Mouse (Mus musculus): Measurements from ENCODE around the gene Inf2. TPM values are rescaled to one million over a fixed set of nuclear protein-coding genes. Genes with fewer than 3 reads are reported as not detected.

Gene Inf2
- total and polyA plus RNA-seq, 3 experiments, result 26.1 to 122 (median 55.7) TPM

GRCm38 (mm10) chr12:112632907-112633306 is 44.3 kb downstream of the Inf2 start:
- H3K4me3 ChIP-seq (ENCODE audit: control insufficient read depth in 1 of 2, insufficient read depth in 1 of 2, low read depth in 2 of 2, low read length in 2 of 2), result no peak overlapping the region
- H3K4me1 ChIP-seq (ENCODE audit: control insufficient read depth in 1 of 2, insufficient read depth in 2 of 2, low read length in 2 of 2), result peaks cover 14 to 27% of the 10 kb centered on the region in 2 experiments
- DNase-seq (ENCODE audit: low read depth, low spot score), result peak; percentile 56
- no peaks in the 10 kb centered on the region for H3K9me3 ChIP-seq (replicated peaks; ENCODE audit: insufficient read depth, low read length)
- H3K27ac ChIP-seq (ENCODE audit: control insufficient read depth, low read depth, low read length), result no peak overlapping the region
- H3K27me3 ChIP-seq (ENCODE audit: control insufficient read depth in 1 of 2, insufficient read depth in 2 of 2, low read length in 2 of 2), result no peaks in the 10 kb centered on the region
- peaks cover 0 to 15% of the 10 kb centered on the region in 2 experiments; a peak in 2 of 4 replicates for H3K36me3 ChIP-seq (ENCODE audit: control insufficient read depth in 1 of 2, insufficient read depth in 2 of 2, low read length in 2 of 2)
- H3K79me2 ChIP-seq (ENCODE audit: control insufficient read depth, insufficient read depth, low read length, poor library complexity), result no peaks in the 10 kb centered on the region; the same call in 1 of the 2 replicates
- H3K9ac ChIP-seq (ENCODE audit: control insufficient read depth, low read depth, low read length, poor library complexity, severe bottlenecking), result 0 out of 2 replicates have a peak overlapping the region, but pooled peaks have one; percentile 3
- TF ChIP-seq TCF12 (IDR thresholded peaks at IDR 0.05; ENCODE audit: low read depth, low read length) (no peak), E2F4 (IDR thresholded peaks at IDR 0.05; ENCODE audit: borderline replicate concordance, low read depth, low read length) (no peak), JUND (IDR thresholded peaks at IDR 0.05; ENCODE audit: low read depth, low read length) (no peak), SIN3A (IDR thresholded peaks at IDR 0.05; ENCODE audit: low read length) (no peak), CTCF (IDR thresholded peaks at IDR 0.05 in 2 of 3, conservative IDR thresholded peaks at IDR 0.05 in 1 of 3; ENCODE audit: control insufficient read depth in 1 of 3, insufficient read depth in 1 of 3, low read depth in 2 of 3, low read length in 3 of 3, poor library complexity in 1 of 3, severe bottlenecking in 1 of 3) (no peak), MAZ (IDR thresholded peaks at IDR 0.05; ENCODE audit: low read depth, low read length) (no peak), MYC (IDR thresholded peaks at IDR 0.05; ENCODE audit: low read depth, low read length) (no peak), GABPA (IDR thresholded peaks at IDR 0.05; ENCODE audit: low read depth, low read length) (no peak), USF2 (IDR thresholded peaks at IDR 0.05; ENCODE audit: borderline replicate concordance in 1 of 2, insufficient read depth in 1 of 2, low read depth in 1 of 2, low read length in 2 of 2) (no peak), ZMIZ1 (IDR thresholded peaks at IDR 0.05; ENCODE audit: low read depth, low read length) (no peak), GATA1 (IDR thresholded peaks at IDR 0.05; ENCODE audit: low read depth, low read length) (no peak), MYB (IDR thresholded peaks at IDR 0.05; ENCODE audit: low read depth, low read length) (no peak), MAFK (IDR thresholded peaks at IDR 0.05; ENCODE audit: borderline replicate concordance, low read depth, low read length) (no peak), BHLHE40 (IDR thresholded peaks at IDR 0.05; ENCODE audit: borderline replicate concordance, low read depth, low read length) (no peak)

- no peaks in the 10 kb centered on the region; the same call in 1 of the 2 replicates for H3K79me2 ChIP-seq (ENCODE audit: control insufficient read depth, insufficient read depth, low read length, poor library complexity)
- H3K36me3 ChIP-seq (ENCODE audit: control insufficient read depth in 1 of 2, insufficient read depth in 2 of 2, low read length in 2 of 2), result peaks cover 0 to 7% of the 10 kb centered on the region in 2 experiments; a peak in 2 of 4 replicates
- H3K27ac ChIP-seq (ENCODE audit: control insufficient read depth, low read depth, low read length), result no peak overlapping the region
- no peak overlapping the region for H3K9ac ChIP-seq (ENCODE audit: control insufficient read depth, low read depth, low read length, poor library complexity, severe bottlenecking)
- DNase-seq (ENCODE audit: low read depth, low spot score), result peak; percentile 77
- no peaks in the 10 kb centered on the region for H3K9me3 ChIP-seq (replicated peaks; ENCODE audit: insufficient read depth, low read length)
- H3K27me3 ChIP-seq (ENCODE audit: control insufficient read depth in 1 of 2, insufficient read depth in 2 of 2, low read length in 2 of 2), result no peaks in the 10 kb centered on the region
- H3K4me1 ChIP-seq (ENCODE audit: control insufficient read depth in 1 of 2, insufficient read depth in 2 of 2, low read length in 2 of 2), result peaks cover 7 to 20% of the 10 kb centered on the region in 2 experiments
- no peak for TF ChIP-seq ETS1 (IDR thresholded peaks at IDR 0.05; ENCODE audit: low read depth, low read length)
- no peak for TF ChIP-seq ZC3H11A (IDR thresholded peaks at IDR 0.05; ENCODE audit: low read depth, low read length)
- no peak for TF ChIP-seq BHLHE40 (IDR thresholded peaks at IDR 0.05; ENCODE audit: borderline replicate concordance, low read depth, low read length)
- TF ChIP-seq MAZ (IDR thresholded peaks at IDR 0.05; ENCODE audit: low read depth, low read length), result no peak
- TF ChIP-seq ZKSCAN1 (IDR thresholded peaks at IDR 0.05; ENCODE audit: low read depth, low read length), result no peak
- TF ChIP-seq NELFE (IDR thresholded peaks at IDR 0.05; ENCODE audit: low read depth, low read length), result no peak
- TF ChIP-seq CTCF (IDR thresholded peaks at IDR 0.05 in 2 of 3, conservative IDR thresholded peaks at IDR 0.05 in 1 of 3; ENCODE audit: control insufficient read depth in 1 of 3, insufficient read depth in 1 of 3, low read depth in 2 of 3, low read length in 3 of 3, poor library complexity in 1 of 3, severe bottlenecking in 1 of 3), result no peak
- TF ChIP-seq TCF12 (IDR thresholded peaks at IDR 0.05; ENCODE audit: low read depth, low read length), result no peak
- no peak for TF ChIP-seq MAFK (IDR thresholded peaks at IDR 0.05; ENCODE audit: borderline replicate concordance, low read depth, low read length)
- no peak for TF ChIP-seq ELF1 (IDR thresholded peaks at IDR 0.05; ENCODE audit: low read depth, low read length)
- no peak for TF ChIP-seq EP300 (IDR thresholded peaks at IDR 0.05; ENCODE audit: low read depth in 1 of 2, low read length in 2 of 2)
- no peak for TF ChIP-seq JUND (IDR thresholded peaks at IDR 0.05; ENCODE audit: low read depth, low read length)
- TF ChIP-seq GABPA (IDR thresholded peaks at IDR 0.05; ENCODE audit: low read depth, low read length), result no peak
- no peak for TF ChIP-seq MXI1 (IDR thresholded peaks at IDR 0.05; ENCODE audit: low read depth, low read length)
- no peak for TF ChIP-seq RCOR1 (IDR thresholded peaks at IDR 0.05; ENCODE audit: low read depth, low read length)
- no peak for TF ChIP-seq NRF1 (IDR thresholded peaks at IDR 0.05; ENCODE audit: insufficient read depth, low read depth, low read length, poor library complexity, severe bottlenecking)
- no peak for TF ChIP-seq KAT2A (conservative IDR thresholded peaks at IDR 0.05; ENCODE audit: low read depth, low read length)
- no peak overlapping the region for H3K4me3 ChIP-seq (ENCODE audit: control insufficient read depth in 1 of 2, insufficient read depth in 1 of 2, low read depth in 2 of 2, low read length in 2 of 2)
Observed at GRCm38 (mm10) chr12:112633686-112634085, 45.1 kb downstream of the Inf2 start.

All from MEL (cell line).